9 mouse cellular contexts compared by ENCODE assay signal in the genomic region with DNA sequence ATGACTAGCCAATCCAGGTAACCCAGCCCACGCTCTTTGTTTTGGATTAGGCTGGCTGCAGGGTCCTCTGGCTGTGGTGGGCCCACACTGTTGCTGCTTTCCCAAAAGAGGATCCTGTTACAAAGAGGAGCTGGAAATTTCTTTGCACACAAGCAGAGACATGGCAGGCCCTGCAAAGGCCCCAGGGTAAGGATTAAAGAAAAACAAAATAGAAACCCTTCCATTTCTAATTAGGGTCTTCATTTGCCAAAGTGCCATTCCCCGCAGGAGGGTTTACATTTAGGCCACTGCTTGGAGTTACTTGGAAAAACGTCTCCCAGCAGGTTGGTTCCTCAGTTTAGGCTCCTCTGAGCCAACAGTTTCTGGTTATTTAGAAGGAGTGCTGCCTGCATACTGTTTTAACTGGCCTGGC. TPM values are rescaled to one million over a fixed set of nuclear protein-coding genes. Genes with fewer than 3 reads are reported as not detected.
DNase-seq lines count a peak whose midpoint lies in the region; ATAC-seq lines count a peak whose summit lies in the region.
"Had no signal": no experiment of that assay in that cellular context is flagged by ENCODE, and none has a peak within 500 bp of the region (broad histone marks: within the 10 kb centered on the region; RNA-seq: fewer than 3 reads in every experiment).

No protein-coding gene starts in this region.

- no peak for DNase-seq in kidney, postnatal 14 days
- peak; percentile 52 for DNase-seq in embryonic facial prominence, embryonic 10.5 days (ENCODE audit: low spot score)
- DNase-seq in forebrain, embryonic 14.5 days (ENCODE audit: low spot score) = peak; percentile 70
- no peak for DNase-seq in thymus, postnatal 14 days
- no peak for DNase-seq in frontal cortex, postnatal 10 days (ENCODE audit: low spot score in 2 of 2)
- DNase-seq in c-Kit-positive CD71-positive TER-119-positive erythroid progenitor cells, embryonic 14.5 days (ENCODE audit: low spot score) = no peak

- WGBS in kidney, embryonic 14.5 days = 34% methylated on average over 3 of the region's 3 CpGs
- 7% methylated on average over 3 of the region's 3 CpGs for WGBS in embryonic facial prominence, embryonic 10.5 days
- 0% methylated on average over 3 of the region's 3 CpGs for WGBS in forebrain, embryonic 14.5 days
- 10% methylated on average over 3 of the region's 3 CpGs for WGBS in midbrain, embryonic 12.5 days

- no peaks in the 10 kb centered on the region for H3K36me3 ChIP-seq in kidney, embryonic 14.5 days (ENCODE audit: control insufficient read depth, insufficient read depth, low read length)
- no peaks in the 10 kb centered on the region for H3K36me3 ChIP-seq in embryonic facial prominence, embryonic 10.5 days (replicated peaks)
- no peaks in the 10 kb centered on the region for H3K36me3 ChIP-seq in forebrain, embryonic 14.5 days (ENCODE audit: control insufficient read depth, insufficient read depth, low read length)
- H3K36me3 ChIP-seq in midbrain, embryonic 12.5 days = no peaks in the 10 kb centered on the region

- peak overlapping the region; percentile 26; the same call in 1 of the 2 replicates for H3K27ac ChIP-seq in kidney, embryonic 14.5 days (ENCODE audit: low read depth, low read length)
- peak overlapping the region; percentile 68 for H3K27ac ChIP-seq in embryonic facial prominence, embryonic 10.5 days (replicated peaks)
- H3K27ac ChIP-seq in forebrain, embryonic 14.5 days (ENCODE audit: low read depth, low read length) = peak overlapping the region; percentile 86
- H3K27ac ChIP-seq in midbrain, embryonic 12.5 days (replicated peaks) = peak overlapping the region; percentile 67

- no peak overlapping the region for H3K9ac ChIP-seq in kidney, embryonic 14.5 days (ENCODE audit: low read depth, low read length)
- no peak overlapping the region; the same call in 1 of the 2 replicates for H3K9ac ChIP-seq in forebrain, embryonic 14.5 days (ENCODE audit: low read length)
- H3K9ac ChIP-seq in midbrain, embryonic 12.5 days (replicated peaks) = no peak overlapping the region

- H3K4me3 ChIP-seq in kidney, embryonic 14.5 days (ENCODE audit: low read length) = no peak overlapping the region
- no peak overlapping the region for H3K4me3 ChIP-seq in embryonic facial prominence, embryonic 10.5 days
- no peak overlapping the region for H3K4me3 ChIP-seq in forebrain, embryonic 14.5 days (ENCODE audit: low read depth, low read length)
- no peak overlapping the region for H3K4me3 ChIP-seq in midbrain, embryonic 12.5 days

- no peak for ATAC-seq in kidney, embryonic 14.5 days (ENCODE audit: low FRiP score, low TSS enrichment)
- ATAC-seq in forebrain, embryonic 14.5 days = peak; percentile 45; the same call in 1 of the 2 replicates
- ATAC-seq in midbrain, embryonic 12.5 days (ENCODE audit: low FRiP score, low read depth) = no peak

- peaks cover 23% of the 10 kb centered on the region for H3K4me1 ChIP-seq in kidney, embryonic 14.5 days (ENCODE audit: control insufficient read depth, insufficient read depth, low read length)
- peaks cover 39% of the 10 kb centered on the region for H3K4me1 ChIP-seq in embryonic facial prominence, embryonic 10.5 days
- peaks cover 39% of the 10 kb centered on the region for H3K4me1 ChIP-seq in forebrain, embryonic 14.5 days (ENCODE audit: control insufficient read depth, insufficient read depth, low read length)
- H3K4me1 ChIP-seq in midbrain, embryonic 12.5 days = peaks cover 41% of the 10 kb centered on the region

- no peaks in the 10 kb centered on the region for H3K27me3 ChIP-seq in kidney, embryonic 14.5 days (ENCODE audit: control insufficient read depth, insufficient read depth, low read length)
- H3K27me3 ChIP-seq in embryonic facial prominence, embryonic 10.5 days (replicated peaks; ENCODE audit: low read depth, poor library complexity, severe bottlenecking) = no peaks in the 10 kb centered on the region
- no peaks in the 10 kb centered on the region for H3K27me3 ChIP-seq in forebrain, embryonic 14.5 days (replicated peaks; ENCODE audit: control insufficient read depth, insufficient read depth, low read length)
- no peaks in the 10 kb centered on the region for H3K27me3 ChIP-seq in midbrain, embryonic 12.5 days
- H3K27me3 ChIP-seq: CH12.LX had no signal

- no peaks in the 10 kb centered on the region for H3K9me3 ChIP-seq in kidney, embryonic 14.5 days (ENCODE audit: control insufficient read depth, low read length)
- H3K9me3 ChIP-seq in embryonic facial prominence, embryonic 10.5 days = no peaks in the 10 kb centered on the region
- no peaks in the 10 kb centered on the region for H3K9me3 ChIP-seq in forebrain, embryonic 14.5 days (replicated peaks; ENCODE audit: control insufficient read depth, low read length)
- H3K9me3 ChIP-seq in midbrain, embryonic 12.5 days = no peaks in the 10 kb centered on the region

- no peak overlapping the region for H3K4me2 ChIP-seq in kidney, embryonic 14.5 days (replicated peaks; ENCODE audit: low read depth, low read length)
- H3K4me2 ChIP-seq in forebrain, embryonic 14.5 days (ENCODE audit: low read length) = 0 out of 2 replicates have a peak overlapping the region, but pooled peaks have one; percentile 20
- H3K4me2 ChIP-seq in midbrain, embryonic 12.5 days (replicated peaks) = no peak overlapping the region

RNA-seq across cellular contexts. Expression of gene Kremen1, which starts 53.0 kb away (rescaled TPM):
- 7.8 and 17.2 TPM in 2 replicates for polyA plus RNA-seq in kidney, embryonic 14.5 days (2014; fragmentation: Nextera tagmentation; extraction: Ambion mirVana)
- 16.5 and 17.3 TPM in 2 replicates for polyA plus RNA-seq in embryonic facial prominence, embryonic 10.5 days (2016; fragmentation: Nextera tagmentation; extraction: Ambion mirVana)
- polyA plus RNA-seq in forebrain, embryonic 14.5 days (2014; fragmentation: Nextera tagmentation; extraction: Ambion mirVana) = 2.6 and 3.3 TPM in 2 replicates
- polyA plus RNA-seq in midbrain, embryonic 12.5 days (2016; fragmentation: Nextera tagmentation; extraction: Ambion mirVana) = 12.2 and 13.1 TPM in 2 replicates

Comparison
In these comparisons a context has a peak if more than half of its experiments do, and no peak if none do; other contexts are left out.
1. H3K27ac ChIP-seq: peak in every context shown above with its lines; median percentile 86 in forebrain, embryonic 14.5 days; 68 in embryonic facial prominence, embryonic 10.5 days; 67 in midbrain, embryonic 12.5 days; 26 in kidney, embryonic 14.5 days.
2. DNase-seq: peak in embryonic facial prominence, embryonic 10.5 days (single experiment) and forebrain, embryonic 14.5 days (single experiment); none in kidney, postnatal 14 days (single experiment), thymus, postnatal 14 days (single experiment), frontal cortex, postnatal 10 days (0 of 2) and c-Kit-positive CD71-positive TER-119-positive erythroid progenitor cells, embryonic 14.5 days (single experiment).